Mouse (Mus musculus): ENCODE measurements around the gene Rce1. TPM values are rescaled to one million over a fixed set of nuclear protein-coding genes. Genes with fewer than 3 reads are reported as not detected.

The Rce1 gene
- total and polyA plus RNA-seq, 3 experiments = 43.1 to 67.8 TPM; not detected in 1

DNA sequence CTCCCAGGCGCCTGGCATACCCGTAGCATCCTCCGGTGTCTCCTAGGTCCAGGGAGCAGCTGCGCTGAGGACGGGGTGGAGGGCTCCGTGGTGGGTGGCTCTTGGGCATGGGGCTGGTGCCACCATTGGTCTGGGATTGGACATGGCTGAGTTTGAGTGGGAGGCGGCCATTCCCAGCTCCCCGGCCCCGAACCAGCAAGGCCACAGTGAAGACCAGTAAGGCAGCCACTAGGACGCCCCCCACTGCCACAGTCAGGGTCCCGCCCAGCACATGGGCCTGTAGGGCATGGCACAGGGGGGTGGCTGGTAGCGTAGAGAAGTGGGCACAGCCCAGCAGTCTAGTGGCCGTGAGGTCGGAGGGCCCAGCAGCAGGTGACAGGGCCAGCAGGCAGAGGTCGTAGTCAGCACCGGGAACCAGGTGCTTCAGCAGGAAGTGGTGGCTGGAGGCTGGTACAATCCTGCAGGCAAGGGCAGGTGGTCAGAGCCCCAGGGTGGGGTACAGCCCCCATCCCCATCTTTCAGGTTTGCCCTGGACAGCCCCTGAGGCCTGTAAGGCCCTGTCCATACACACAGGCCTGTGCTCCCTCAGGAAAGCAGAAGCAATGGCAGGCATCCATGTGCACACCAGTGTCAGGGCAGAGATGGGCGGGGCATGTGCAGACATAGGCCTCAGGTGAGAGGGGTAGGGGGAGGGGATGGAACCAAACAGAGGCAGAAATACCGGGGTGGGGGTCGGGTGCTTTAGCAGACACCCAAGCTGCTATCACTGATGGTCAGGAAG lies 13.1 kb downstream of the Rce1 start:
- peaks cover 2% of the 10 kb centered on the region; the same call in 1 of the 2 replicates for H3K79me2 ChIP-seq (ENCODE audit: control insufficient read depth, insufficient read depth, low read length, poor library complexity)
- H3K27me3 ChIP-seq (ENCODE audit: control insufficient read depth in 1 of 2, insufficient read depth in 2 of 2, low read length in 2 of 2) = no peaks in the 10 kb centered on the region
- H3K9ac ChIP-seq (ENCODE audit: control insufficient read depth, low read depth, low read length, poor library complexity, severe bottlenecking) = no peak overlapping the region
- DNase-seq (ENCODE audit: low read depth, low spot score) = no peak
- H3K4me1 ChIP-seq (ENCODE audit: control insufficient read depth in 1 of 2, insufficient read depth in 2 of 2, low read length in 2 of 2) = peaks cover 0 to 10% of the 10 kb centered on the region in 2 experiments; a peak in 2 of 4 replicates
- no peak overlapping the region for H3K4me3 ChIP-seq (ENCODE audit: control insufficient read depth in 1 of 2, insufficient read depth in 1 of 2, low read depth in 2 of 2, low read length in 2 of 2)
- H3K9me3 ChIP-seq (replicated peaks; ENCODE audit: insufficient read depth, low read length) = no peaks in the 10 kb centered on the region
- no peak for TF ChIP-seq ZKSCAN1 (IDR thresholded peaks at IDR 0.05; ENCODE audit: low read depth, low read length)
- TF ChIP-seq MAZ (IDR thresholded peaks at IDR 0.05; ENCODE audit: low read depth, low read length) = no peak
- TF ChIP-seq TCF12 (IDR thresholded peaks at IDR 0.05; ENCODE audit: low read depth, low read length) = no peak
- TF ChIP-seq MYB (IDR thresholded peaks at IDR 0.05; ENCODE audit: low read depth, low read length) = no peak
- no peak for TF ChIP-seq CTCF (IDR thresholded peaks at IDR 0.05 in 2 of 3, conservative IDR thresholded peaks at IDR 0.05 in 1 of 3; ENCODE audit: control insufficient read depth in 1 of 3, insufficient read depth in 1 of 3, low read depth in 2 of 3, low read length in 3 of 3, poor library complexity in 1 of 3, severe bottlenecking in 1 of 3)
- TF ChIP-seq NRF1 (IDR thresholded peaks at IDR 0.05; ENCODE audit: insufficient read depth, low read depth, low read length, poor library complexity, severe bottlenecking) = no peak
- TF ChIP-seq USF1 (IDR thresholded peaks at IDR 0.05; ENCODE audit: low read depth, low read length) = no peak
- TF ChIP-seq RAD21 (IDR thresholded peaks at IDR 0.05; ENCODE audit: low read depth, low read length) = no peak
- no peak for TF ChIP-seq MAFK (IDR thresholded peaks at IDR 0.05; ENCODE audit: borderline replicate concordance, low read depth, low read length)
- TF ChIP-seq MXI1 (IDR thresholded peaks at IDR 0.05; ENCODE audit: low read depth, low read length) = no peak
- no peak for TF ChIP-seq ZNF384 (IDR thresholded peaks at IDR 0.05; ENCODE audit: low read depth, low read length)
- TF ChIP-seq ELF1 (IDR thresholded peaks at IDR 0.05; ENCODE audit: low read depth, low read length) = no peak
- TF ChIP-seq USF2 (IDR thresholded peaks at IDR 0.05; ENCODE audit: borderline replicate concordance in 1 of 2, insufficient read depth in 1 of 2, low read depth in 1 of 2, low read length in 2 of 2) = no peak
- no peak for TF ChIP-seq CHD1 (IDR thresholded peaks at IDR 0.05; ENCODE audit: low read depth, low read length)
- TF ChIP-seq NELFE (IDR thresholded peaks at IDR 0.05; ENCODE audit: low read depth, low read length) = no peak
- no peak for TF ChIP-seq UBTF (IDR thresholded peaks at IDR 0.05; ENCODE audit: borderline replicate concordance, insufficient read depth, low read depth, low read length)
- H3K27ac ChIP-seq (ENCODE audit: control insufficient read depth, low read depth, low read length) = no peak overlapping the region
- peaks cover 0 to 6% of the 10 kb centered on the region in 2 experiments; a peak in 2 of 4 replicates for H3K36me3 ChIP-seq (ENCODE audit: control insufficient read depth in 1 of 2, insufficient read depth in 2 of 2, low read length in 2 of 2)

DNA sequence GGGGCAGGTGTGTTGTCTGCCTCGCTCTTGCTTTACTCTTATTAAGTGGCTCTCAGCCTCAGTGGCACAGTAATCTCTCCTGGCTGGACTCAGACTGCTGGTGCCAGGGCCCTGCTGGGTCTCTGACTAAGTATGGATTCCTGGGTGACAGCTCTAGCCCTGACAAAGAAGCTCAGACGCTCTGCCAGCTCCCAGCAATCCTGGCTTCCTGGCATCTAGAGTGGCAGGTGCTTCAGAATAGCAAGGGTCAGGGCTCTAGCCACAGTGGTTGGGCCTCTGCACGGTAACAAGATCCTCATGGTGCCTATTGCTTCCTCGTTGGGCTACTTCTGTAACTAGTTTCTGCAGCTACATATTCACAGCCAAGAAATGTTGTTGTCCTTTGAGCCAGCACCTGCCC lies 15.3 kb downstream of the Rce1 start:
- no peak overlapping the region for H3K27ac ChIP-seq (ENCODE audit: control insufficient read depth, low read depth, low read length)

More for the DNA sequence above, 15.3 kb downstream of the Rce1 start:
- TF ChIP-seq MAZ (IDR thresholded peaks at IDR 0.05; ENCODE audit: low read depth, low read length) = no peak
- TF ChIP-seq BHLHE40 (IDR thresholded peaks at IDR 0.05; ENCODE audit: borderline replicate concordance, low read depth, low read length) = no peak
- TF ChIP-seq RCOR1 (IDR thresholded peaks at IDR 0.05; ENCODE audit: low read depth, low read length) = no peak
- no peak for TF ChIP-seq GABPA (IDR thresholded peaks at IDR 0.05; ENCODE audit: low read depth, low read length)
- TF ChIP-seq CHD2 (IDR thresholded peaks at IDR 0.05; ENCODE audit: low read length) = no peak
- TF ChIP-seq ZC3H11A (IDR thresholded peaks at IDR 0.05; ENCODE audit: low read depth, low read length) = no peak
- TF ChIP-seq POLR2AphosphoS2 (IDR thresholded peaks at IDR 0.05; ENCODE audit: low read length) = no peak
- no peak for TF ChIP-seq RAD21 (IDR thresholded peaks at IDR 0.05; ENCODE audit: low read depth, low read length)
- no peak for TF ChIP-seq EP300 (IDR thresholded peaks at IDR 0.05; ENCODE audit: low read depth in 1 of 2, low read length in 2 of 2)
- TF ChIP-seq POLR2AphosphoS5 (IDR thresholded peaks at IDR 0.05; ENCODE audit: borderline replicate concordance, low read depth, low read length) = no peak
- no peak for TF ChIP-seq UBTF (IDR thresholded peaks at IDR 0.05; ENCODE audit: borderline replicate concordance, insufficient read depth, low read depth, low read length)
- TF ChIP-seq USF2 (IDR thresholded peaks at IDR 0.05; ENCODE audit: borderline replicate concordance in 1 of 2, insufficient read depth in 1 of 2, low read depth in 1 of 2, low read length in 2 of 2) = no peak
- no peak for TF ChIP-seq ZNF384 (IDR thresholded peaks at IDR 0.05; ENCODE audit: low read depth, low read length)
- no peak for TF ChIP-seq MAFK (IDR thresholded peaks at IDR 0.05; ENCODE audit: borderline replicate concordance, low read depth, low read length)
- TF ChIP-seq HCFC1 (IDR thresholded peaks at IDR 0.05; ENCODE audit: low read depth, low read length) = no peak
- no peak for TF ChIP-seq MYB (IDR thresholded peaks at IDR 0.05; ENCODE audit: low read depth, low read length)
- no peak for TF ChIP-seq MYC (IDR thresholded peaks at IDR 0.05; ENCODE audit: low read depth, low read length)
- TF ChIP-seq SMC3 (IDR thresholded peaks at IDR 0.05; ENCODE audit: low read depth, low read length) = no peak
- Histone ChIP-seq H3K4me1 (ENCODE audit: control insufficient read depth in 1 of 2, insufficient read depth in 2 of 2, low read length in 2 of 2) (no peaks in the 10 kb centered on the region), H3K4me3 (ENCODE audit: control insufficient read depth in 1 of 2, insufficient read depth in 1 of 2, low read depth in 2 of 2, low read length in 2 of 2) (no peak overlapping the region), H3K9me3 (replicated peaks; ENCODE audit: insufficient read depth, low read length) (no peaks in the 10 kb centered on the region), H3K27me3 (ENCODE audit: control insufficient read depth in 1 of 2, insufficient read depth in 2 of 2, low read length in 2 of 2) (no peaks in the 10 kb centered on the region), H3K36me3 (ENCODE audit: control insufficient read depth in 1 of 2, insufficient read depth in 2 of 2, low read length in 2 of 2) (no peaks in the 10 kb centered on the region), H3K9ac (ENCODE audit: control insufficient read depth, low read depth, low read length, poor library complexity, severe bottlenecking) (no peak overlapping the region), H3K79me2 (ENCODE audit: control insufficient read depth, insufficient read depth, low read length, poor library complexity) (peaks cover 1% of the 10 kb centered on the region; the same call in 1 of the 2 replicates)
- no peak for DNase-seq (ENCODE audit: low read depth, low spot score)
